Mouse (Mus musculus) limb, embryonic 12.5 days (tissue): ENCODE measurements around the gene Impad1. TPM values are rescaled to one million over a fixed set of nuclear protein-coding genes. Genes with fewer than 3 reads are reported as not detected.

Source experiments
- ATAC-seq: fragments of 200-750 bp; cut with Nextera tagmentation; 2 replicates; pipeline ENCODE4 v1.8.0; 2017; ENCODE audit warnings: low read depth, moderate TSS enrichment; ENCODE audit not compliant: insufficient number of reproducible peaks, insufficient read depth, low FRiP score, low TSS enrichment
- H3K27ac ChIP-seq: fragments of 300-500 bp; sonication (generic); 2 replicates; pipeline ENCODE4 v1.5.1; 2016; ENCODE audit warnings: mild to moderate bottlenecking, moderate library complexity
- H3K27me3 ChIP-seq: fragments of 300-500 bp; sonication (generic); 2 replicates; pipeline ENCODE4 v1.6.1; 2016; ENCODE audit warnings: mild to moderate bottlenecking, moderate library complexity
- H3K36me3 ChIP-seq: fragments of 300-500 bp; sonication (generic); 2 replicates; pipeline ENCODE4 v1.6.1; 2016; ENCODE audit warnings: mild to moderate bottlenecking, moderate library complexity
- H3K4me1 ChIP-seq: fragments of 300-500 bp; sonication (generic); replicated peaks from 2 replicates; pipeline ENCODE4 v1.6.1; 2016
- H3K4me2 ChIP-seq: fragments of 300-500 bp; sonication (generic); 2 replicates; pipeline ENCODE4 v1.6.1; 2016; ENCODE audit warnings: mild to moderate bottlenecking, moderate library complexity
- H3K4me3 ChIP-seq: fragments of 300-500 bp; sonication (generic); replicated peaks from 2 replicates; pipeline ENCODE4 v1.5.1; 2016; ENCODE audit warnings: mild to moderate bottlenecking
- H3K9ac ChIP-seq: fragments of 300-500 bp; sonication (generic); replicated peaks from 2 replicates; pipeline ENCODE4 v1.6.1; 2016; ENCODE audit warnings: mild to moderate bottlenecking, moderate library complexity
- H3K9me3 ChIP-seq: fragments of 300-500 bp; sonication (generic); 2 replicates; pipeline ENCODE4 v1.6.1; 2016; ENCODE audit warnings: mild to moderate bottlenecking, moderate library complexity
- WGBS: fragments of 180-500 bp; shearing (Covaris S2); methylation state at CpG from one replicate; pipeline ENCODE4 v1.1.7; 2016; 5-methylcytosine and 5-hydroxymethylcytosine counted together
- polyA plus RNA-seq: library from polyadenylated mRNA; unstranded; fragments of >200 nt; fragmentation: Nextera tagmentation; extraction: Ambion mirVana; gene quantifications from 2 replicates; pipeline ENCODE4 v1.2.1, GENCODE M21; 2016

Gene Impad1
- polyA plus RNA-seq, 1 experiment from 2014 or later: 45.0 TPM

DNA sequence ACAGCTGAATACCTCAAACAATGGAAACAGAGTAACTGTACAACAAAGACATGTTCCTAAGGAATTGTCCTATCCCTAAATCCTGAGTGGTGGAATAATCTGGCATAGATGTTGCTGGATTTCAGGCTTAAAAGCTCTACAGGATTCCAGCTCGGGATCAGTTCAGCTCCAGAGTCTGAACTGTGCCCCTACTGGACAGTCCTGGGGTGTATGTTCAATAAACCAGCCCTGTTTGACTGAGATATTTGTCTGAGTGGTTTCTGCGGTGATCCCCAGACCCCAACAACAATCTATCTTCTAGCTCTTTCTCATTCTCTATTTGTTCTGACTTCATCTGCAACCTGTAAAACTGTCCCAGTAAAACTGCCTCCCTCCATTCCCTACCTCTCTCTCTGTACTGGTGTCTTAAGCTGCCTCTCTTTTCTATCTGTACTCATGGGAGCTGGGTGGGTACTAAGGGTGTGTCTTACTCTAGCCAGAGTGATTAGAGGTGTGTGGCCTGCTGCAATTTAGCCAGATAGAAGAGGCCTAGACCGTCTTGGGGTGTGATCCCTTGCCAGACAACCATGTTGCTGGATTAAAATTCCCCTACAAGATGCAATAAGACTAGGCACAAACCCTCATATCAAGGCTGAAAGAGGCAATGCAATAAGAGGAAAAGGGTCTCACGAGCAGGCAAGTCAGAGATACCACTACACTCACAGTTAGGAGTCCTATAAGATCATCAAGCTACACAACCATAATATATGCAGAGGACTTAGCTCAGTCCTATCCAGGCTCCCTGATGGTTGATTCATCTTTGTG, 10.1 kb downstream of the Impad1 start:
- peaks cover 33% of the 10 kb centered on the region for H3K36me3 ChIP-seq
- 96% methylated on average over 4 of the region's 4 CpGs for WGBS
- ATAC-seq: no peak
- no peaks in the 10 kb centered on the region for H3K4me1 ChIP-seq
- no peak overlapping the region for H3K9ac ChIP-seq
- H3K9me3 ChIP-seq: peaks cover 10% of the 10 kb centered on the region; the same call in 1 of the 2 replicates
- H3K4me3 ChIP-seq: no peak overlapping the region
- no peak overlapping the region for H3K27ac ChIP-seq
- no peak overlapping the region for H3K4me2 ChIP-seq
- no peaks in the 10 kb centered on the region for H3K27me3 ChIP-seq

- H3K36me3 ChIP-seq: peaks cover 40% of the 10 kb centered on the region
- H3K9ac ChIP-seq: no peak overlapping the region
- H3K9me3 ChIP-seq: peaks cover 10% of the 10 kb centered on the region; the same call in 1 of the 2 replicates
- H3K27me3 ChIP-seq: no peaks in the 10 kb centered on the region
- H3K4me1 ChIP-seq: no peaks in the 10 kb centered on the region
- H3K4me2 ChIP-seq: no peak overlapping the region
- no peak for ATAC-seq
- no peak overlapping the region for H3K4me3 ChIP-seq
- no peak overlapping the region for H3K27ac ChIP-seq
Observed at GRCm38 (mm10) chr4:4779265-4779770, 13.8 kb downstream of the Impad1 start.

DNA sequence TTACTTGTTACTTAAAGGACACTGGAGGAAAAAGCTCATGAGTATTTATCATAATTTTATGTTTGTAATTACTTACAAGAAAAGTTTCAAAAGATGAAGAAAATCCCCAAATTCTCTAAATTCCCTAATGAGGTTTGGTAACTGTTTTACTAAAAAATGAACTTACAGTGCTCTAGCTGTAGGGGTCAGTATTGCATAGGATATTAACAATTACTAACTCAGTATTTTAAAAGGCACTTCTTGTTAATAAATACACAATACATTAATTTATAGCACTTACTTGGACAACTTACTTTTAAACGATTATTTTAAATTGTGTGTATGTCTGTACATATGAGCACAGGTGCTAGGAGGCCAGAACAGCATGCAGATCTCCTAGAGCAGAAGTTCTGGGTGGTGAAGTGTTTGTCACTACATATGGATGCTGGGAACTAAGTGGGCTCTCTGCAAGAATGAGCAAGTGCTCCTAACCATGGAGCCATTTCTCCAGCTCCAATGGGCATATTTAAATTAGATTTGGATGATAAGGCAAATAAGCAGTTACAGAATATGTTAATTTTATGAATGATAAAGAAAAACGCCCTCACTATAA, 21.5 kb downstream of the Impad1 start:
- Histone ChIP-seq H3K27me3 (no peaks in the 10 kb centered on the region), H3K36me3 (peaks cover 31% of the 10 kb centered on the region), H3K9ac (no peak overlapping the region), H3K4me2 (no peak overlapping the region), H3K4me3 (no peak overlapping the region), H3K4me1 (no peaks in the 10 kb centered on the region), H3K9me3 (no peaks in the 10 kb centered on the region), H3K27ac (no peak overlapping the region)
- WGBS: 79% methylated on average over 2 of the region's 2 CpGs
- no peak for ATAC-seq

DNA sequence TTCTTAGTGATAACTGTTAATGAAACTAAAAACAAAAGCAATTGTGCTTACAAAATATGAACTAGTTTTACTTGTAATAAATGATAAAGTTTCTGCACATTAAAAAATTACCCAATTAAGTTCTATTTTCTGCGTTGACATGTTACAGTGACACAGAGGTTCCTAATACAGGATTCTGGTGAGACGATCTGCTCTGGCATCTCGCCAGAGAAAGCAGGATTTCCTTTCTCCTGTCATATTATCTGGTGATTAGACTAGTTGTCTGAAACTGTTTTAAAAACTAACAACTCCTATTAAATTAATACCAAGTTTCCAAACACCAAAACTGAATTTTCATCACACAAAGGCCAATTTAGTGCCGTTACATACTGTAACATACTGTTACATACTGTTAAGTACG, 27.3 kb downstream of the Impad1 start:
- Histone ChIP-seq H3K4me1 (no peaks in the 10 kb centered on the region), H3K27me3 (no peaks in the 10 kb centered on the region), H3K9me3 (no peaks in the 10 kb centered on the region), H3K4me3 (no peak overlapping the region), H3K4me2 (no peak overlapping the region), H3K27ac (no peak overlapping the region), H3K9ac (no peak overlapping the region), H3K36me3 (peaks cover 21% of the 10 kb centered on the region)
- 87% methylated on average over 5 of the region's 5 CpGs for WGBS
- no peak for ATAC-seq

DNA sequence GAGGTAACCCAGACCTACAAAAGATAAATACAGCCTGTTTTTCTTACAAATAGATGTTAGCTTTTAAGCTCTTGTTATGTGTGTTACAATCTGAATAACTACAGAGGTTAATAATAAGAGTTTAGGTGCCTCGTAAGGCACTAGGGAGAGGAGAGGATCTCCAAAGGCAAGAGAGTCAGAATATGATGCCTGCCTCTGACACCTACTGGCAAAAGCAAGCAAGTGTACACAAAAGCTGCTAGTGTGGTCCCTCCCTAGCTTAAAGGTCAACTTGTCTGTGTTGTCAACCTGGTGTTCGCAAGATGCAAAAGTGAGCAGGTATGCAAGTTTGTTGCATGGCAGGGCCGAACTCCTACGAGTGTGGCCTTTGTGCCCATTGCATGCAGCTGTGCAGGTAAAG, 34.8 kb downstream of the Impad1 start:
- 87% methylated on average over 4 of the region's 4 CpGs for WGBS
- Histone ChIP-seq H3K36me3 (no peaks in the 10 kb centered on the region; the same call in 1 of the 2 replicates), H3K27me3 (no peaks in the 10 kb centered on the region), H3K9me3 (no peaks in the 10 kb centered on the region), H3K4me3 (no peak overlapping the region), H3K4me2 (no peak overlapping the region), H3K9ac (no peak overlapping the region), H3K4me1 (no peaks in the 10 kb centered on the region), H3K27ac (no peak overlapping the region)
- ATAC-seq: no peak

- 65% methylated on average over 3 of the region's 3 CpGs for WGBS
- H3K36me3 ChIP-seq: no peaks in the 10 kb centered on the region
- H3K9ac ChIP-seq: no peak overlapping the region
- H3K4me2 ChIP-seq: no peak overlapping the region
- no peak overlapping the region for H3K27ac ChIP-seq
- no peak overlapping the region for H3K4me3 ChIP-seq
- ATAC-seq: no peak
- no peaks in the 10 kb centered on the region for H3K27me3 ChIP-seq
- H3K4me1 ChIP-seq: no peaks in the 10 kb centered on the region
- H3K9me3 ChIP-seq: no peaks in the 10 kb centered on the region
Observed at GRCm38 (mm10) chr4:4729427-4729826, 63.7 kb downstream of the Impad1 start.

GRCm38 (mm10) chr4:4726241-4726776, 66.8 kb downstream of the Impad1 start:
- no peak overlapping the region for H3K4me2 ChIP-seq
- H3K27ac ChIP-seq: no peak overlapping the region
- ATAC-seq: no peak
- no peak overlapping the region for H3K9ac ChIP-seq
- 81% methylated on average over 3 of the region's 3 CpGs for WGBS
- no peaks in the 10 kb centered on the region for H3K36me3 ChIP-seq
- no peaks in the 10 kb centered on the region for H3K4me1 ChIP-seq
- no peaks in the 10 kb centered on the region for H3K9me3 ChIP-seq
- no peaks in the 10 kb centered on the region for H3K27me3 ChIP-seq
- H3K4me3 ChIP-seq: no peak overlapping the region

- H3K9me3 ChIP-seq: no peaks in the 10 kb centered on the region
- WGBS: 66% methylated on average over 8 of the region's 8 CpGs
- no peak overlapping the region for H3K4me3 ChIP-seq
- H3K27me3 ChIP-seq: no peaks in the 10 kb centered on the region
- H3K4me2 ChIP-seq: no peak overlapping the region
- H3K36me3 ChIP-seq: no peaks in the 10 kb centered on the region
- no peak overlapping the region for H3K27ac ChIP-seq
- no peak overlapping the region for H3K9ac ChIP-seq
- H3K4me1 ChIP-seq: no peaks in the 10 kb centered on the region
- no peak for ATAC-seq
Observed at GRCm38 (mm10) chr4:4723821-4724220, 69.3 kb downstream of the Impad1 start.

- H3K4me1 ChIP-seq: no peaks in the 10 kb centered on the region
- WGBS: 43% methylated on average over 1 of the region's 1 CpGs
- no peak overlapping the region for H3K9ac ChIP-seq
- H3K4me3 ChIP-seq: no peak overlapping the region
- no peak overlapping the region for H3K4me2 ChIP-seq
- no peak for ATAC-seq
- no peaks in the 10 kb centered on the region for H3K36me3 ChIP-seq
- no peak overlapping the region for H3K27ac ChIP-seq
- no peaks in the 10 kb centered on the region for H3K9me3 ChIP-seq
- H3K27me3 ChIP-seq: no peaks in the 10 kb centered on the region
Observed at GRCm38 (mm10) chr4:4722081-4722480, 71.1 kb downstream of the Impad1 start.

GRCm38 (mm10) chr4:4717763-4718347, 75.3 kb downstream of the Impad1 start:
- H3K4me2 ChIP-seq: no peak overlapping the region
- H3K9me3 ChIP-seq: no peaks in the 10 kb centered on the region
- WGBS: 58% methylated on average over 4 of the region's 4 CpGs
- no peak overlapping the region for H3K9ac ChIP-seq
- H3K4me3 ChIP-seq: no peak overlapping the region
- no peak overlapping the region for H3K27ac ChIP-seq
- no peak for ATAC-seq
- no peaks in the 10 kb centered on the region for H3K4me1 ChIP-seq
- no peaks in the 10 kb centered on the region for H3K36me3 ChIP-seq
- H3K27me3 ChIP-seq: no peaks in the 10 kb centered on the region
